Mouse (Mus musculus): ENCODE results near the gene Pnpla2. TPM values are rescaled to one million over a fixed set of nuclear protein-coding genes. Genes with fewer than 3 reads are reported as not detected.
"Not testable (repeated sequence)": the region's sequence is repeated elsewhere in the genome, so short reads cannot be mapped to it uniquely, and the experiment has no call there.

Gene Pnpla2
- total RNA-seq, 2 experiments from 2014 or later = 552 to 604 TPM

GRCm38 (mm10) chr7:141443081-141443821, 11.7 kb upstream of the Pnpla2 start:
- intact Hi-C loops (cut with DNase I) = no loop called here
- DNase-seq = no peak

- intact Hi-C loops (cut with DNase I) = no loop called here
- peak; percentile 67 for DNase-seq
Measured at GRCm38 (mm10) chr7:141443828-141444237, 11.2 kb upstream of the Pnpla2 start, which contains the start of gene Pidd1. Gene Pidd1 (minus strand): TSS chr7:141444025.

GRCm38 (mm10) chr7:141446374-141446773, 8.6 kb upstream of the Pnpla2 start:
- DNase-seq = not testable (repeated sequence)

GRCm38 (mm10) chr7:141447110-141447991, 7.6 kb upstream of the Pnpla2 start, which contains the start of gene Rplp2:
Gene Rplp2 (plus strand): TSS chr7:141447370.
- DNase-seq = peak; percentile 92 to 97
- intact Hi-C loops (cut with DNase I) = no loop called here

More at GRCm38 (mm10) chr7:141446374-141446773, 8.6 kb upstream of the Pnpla2 start:
- intact Hi-C loops (cut with DNase I) = not testable (repeated sequence)

GRCm38 (mm10) chr7:141451928-141452327, 3.1 kb upstream of the Pnpla2 start:
- no peak for DNase-seq
- intact Hi-C loops (cut with DNase I) = no loop called here

GRCm38 (mm10) chr7:141453636-141454035, 1.4 kb upstream of the Pnpla2 start:
- no peak for DNase-seq
- intact Hi-C loops (cut with DNase I) = no loop called here

- intact Hi-C loops (cut with DNase I) = loop anchor here (1.0 to 5.0 kb wide), 2 partner anchors 12 to 43 kb away; partner anchors contain the start of genes Cd151 and Gatd1
- peak; percentile 77 to 87 for DNase-seq
Measured at GRCm38 (mm10) chr7:141455610-141456314, 764 bp downstream of the Pnpla2 start.

- DNase-seq = peak; percentile 41 to 63
Measured at GRCm38 (mm10) chr7:141456739-141457138, 1.7 kb downstream of the Pnpla2 start.

GRCm38 (mm10) chr7:141457236-141457635, 2.2 kb downstream of the Pnpla2 start:
- intact Hi-C loops (cut with DNase I) = loop anchor here (5.0 kb wide), 1 partner anchor 45 kb away; the partner anchor contains the start of gene Gatd1
- no peak for DNase-seq

More at GRCm38 (mm10) chr7:141456739-141457138, 1.7 kb downstream of the Pnpla2 start:
- intact Hi-C loops (cut with DNase I) = loop anchor here (5.0 kb wide), 1 partner anchor 44 kb away; the partner anchor contains the start of gene Gatd1

GRCm38 (mm10) chr7:141457986-141458660, 3.1 kb downstream of the Pnpla2 start:
- intact Hi-C loops (cut with DNase I) = loop anchor here (5.0 kb wide), 1 partner anchor 46 kb away; the partner anchor contains the start of gene Gatd1
- DNase-seq = peak; percentile 66 to 71

GRCm38 (mm10) chr7:141458661-141459060, 3.7 kb downstream of the Pnpla2 start:
- DNase-seq = peak in 1 of 2 experiments; percentile 22
- intact Hi-C loops (cut with DNase I) = loop anchor here (5.0 kb wide), 1 partner anchor 46 kb away; the partner anchor contains the start of gene Gatd1

- peak; percentile 14 to 42 for DNase-seq
- intact Hi-C loops (cut with DNase I) = loop anchor here (5.0 kb wide), 1 partner anchor 47 kb away; the partner anchor contains the start of gene Gatd1
Measured at GRCm38 (mm10) chr7:141459301-141459711, 4.3 kb downstream of the Pnpla2 start.

- peak in 1 of 2 experiments; percentile 31 for DNase-seq
- intact Hi-C loops (cut with DNase I) = loop anchor here (10.0 kb wide), 1 partner anchor 515 kb away; the partner anchor contains the start of gene Pgghg
Measured at GRCm38 (mm10) chr7:141460001-141460390, 5.0 kb downstream of the Pnpla2 start.

GRCm38 (mm10) chr7:141460391-141461113, 5.6 kb downstream of the Pnpla2 start, which contains the start of gene Cracr2b:
Gene Cracr2b (plus strand): TSS chr7:141461094.
- intact Hi-C loops (cut with DNase I) = loop anchor here (10.0 kb wide), 1 partner anchor 516 kb away; the partner anchor contains the start of gene Pgghg
- DNase-seq = peak; percentile 49 to 55

- intact Hi-C loops (cut with DNase I) = loop anchor here (10.0 kb wide), 1 partner anchor 517 kb away; the partner anchor contains the start of gene Pgghg
- peak; percentile 45 to 57 for DNase-seq
Measured at GRCm38 (mm10) chr7:141461521-141462332, 6.7 kb downstream of the Pnpla2 start.

GRCm38 (mm10) chr7:141462333-141462821, 7.4 kb downstream of the Pnpla2 start:
- intact Hi-C loops (cut with DNase I) = loop anchor here (10.0 kb wide), 1 partner anchor 518 kb away; the partner anchor contains the start of gene Pgghg
- DNase-seq = peak in 1 of 2 experiments; percentile 46

Measured in heart, postnatal 36 days (tissue).